Mouse (Mus musculus) CH12.LX (cell line): Measurements from ENCODE around the gene Sppl2b.

Experiments used
- CTCF ChIP-seq, 2 experiments: IDR thresholded peaks in 1 of 2; conservative IDR thresholded peaks in 1 of 2; 2 replicates each; pipeline ENCODE4 v1.5.1; 2011 to 2012; ENCODE audit warnings: low read depth in 2 of 2, low read length in 2 of 2, improper control_type of control experiment in 1 of 2, inconsistent platforms in 1 of 2, mild to moderate bottlenecking in 1 of 2, moderate library complexity in 1 of 2
- POLR2A ChIP-seq: IDR thresholded peaks from 2 replicates; pipeline ENCODE4 v1.6.1; 2011; ENCODE audit warnings: low read depth, mild to moderate bottlenecking, improper control_type of control experiment, low read length
- POLR2AphosphoS2 ChIP-seq: IDR thresholded peaks from 2 replicates; pipeline ENCODE4 v1.6.1; 2011; ENCODE audit warnings: low read depth, low read length, improper control_type of control experiment
- RAD21 ChIP-seq: IDR thresholded peaks from 2 replicates; pipeline ENCODE4 v1.6.1; 2011; ENCODE audit warnings: low read depth, mild to moderate bottlenecking, low read length, improper control_type of control experiment, moderate library complexity
- SIN3A ChIP-seq: IDR thresholded peaks from 2 replicates; pipeline ENCODE4 v1.6.1; 2012; ENCODE audit warnings: low read length, improper control_type of control experiment, inconsistent platforms
- ZC3H11A ChIP-seq: IDR thresholded peaks from 2 replicates; pipeline ENCODE4 v1.6.1; 2012; ENCODE audit warnings: low read depth, mild to moderate bottlenecking, inconsistent platforms, low read length, improper control_type of control experiment

DNA sequence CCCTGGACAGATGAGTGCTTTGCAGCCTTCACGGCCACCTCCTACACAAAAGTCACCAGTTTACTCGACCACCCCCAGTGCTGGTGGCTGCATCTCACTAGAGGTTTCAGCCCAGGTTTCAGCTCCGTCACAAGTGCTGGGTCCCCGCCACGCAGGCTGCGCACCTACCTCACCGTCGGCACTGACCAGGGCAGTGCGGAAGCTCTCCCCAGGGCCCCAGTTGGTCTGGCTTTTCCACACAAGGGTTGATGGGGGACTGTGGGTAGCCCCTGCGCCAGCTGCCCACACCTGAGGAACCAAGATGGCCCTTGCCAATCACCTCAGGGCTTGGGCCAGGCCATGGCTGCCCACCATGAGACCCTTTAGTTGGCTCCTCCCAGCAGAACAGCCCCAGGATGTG lies 48.2 kb downstream of the Sppl2b start:
- TF ChIP-seq CTCF (conservative IDR thresholded peaks at IDR 0.05 in 1 of 2, IDR thresholded peaks at IDR 0.05 in 1 of 2; ENCODE audit: low read depth in 2 of 2, low read length in 2 of 2) (no peak), RAD21 (no peak), POLR2AphosphoS2 (no peak), POLR2A (no peak), ZC3H11A (no peak), SIN3A (no peak)
